Mouse (Mus musculus): ENCODE data around the gene Arhgap18.

The Arhgap18 gene

GRCm38 (mm10) chr10:26780581-26780980 is 27.4 kb downstream of the Arhgap18 start:
- DNase-seq, result no peak

DNA sequence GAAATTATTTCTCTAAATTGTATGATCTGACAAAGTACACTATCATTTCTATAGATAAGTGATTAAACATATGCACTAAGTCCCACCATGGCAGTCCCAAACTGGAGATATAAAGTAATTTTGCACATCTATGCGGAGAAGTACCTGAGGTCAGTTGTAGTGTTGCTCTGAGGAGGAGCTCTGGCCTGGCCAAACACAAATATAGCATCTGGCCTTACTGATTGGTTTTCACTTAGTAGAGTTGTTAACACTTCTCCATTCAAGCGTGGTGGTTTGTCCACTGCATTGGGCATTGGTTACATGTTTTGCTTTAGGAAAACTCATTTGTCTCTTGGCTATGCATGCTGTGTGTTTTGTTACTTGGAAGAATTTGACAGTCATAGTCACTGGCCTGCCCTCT is 36.5 kb downstream of the Arhgap18 start:
- no peak for DNase-seq

GRCm38 (mm10) chr10:26791810-26792209 is 38.6 kb downstream of the Arhgap18 start:
- no peak for DNase-seq

DNA sequence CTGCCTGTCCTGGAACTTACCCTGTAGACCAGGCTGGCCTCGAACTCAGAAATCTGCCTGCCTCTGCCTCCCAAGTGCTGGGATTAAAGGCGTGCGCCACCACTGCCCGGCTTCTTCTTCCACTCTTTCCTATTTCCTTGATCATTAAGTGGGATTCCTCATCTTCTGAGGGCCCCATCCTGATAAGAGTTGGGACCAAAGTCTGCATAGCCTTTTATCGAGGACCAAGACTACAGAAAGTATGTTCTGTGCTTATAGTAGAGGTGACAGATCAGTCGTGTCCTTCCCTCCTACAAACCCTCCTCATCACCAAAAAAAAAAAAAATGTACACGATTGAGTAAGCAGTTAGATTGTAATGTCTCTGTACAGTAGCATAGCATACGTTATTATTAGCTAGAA is 39.8 kb downstream of the Arhgap18 start:
- DNase-seq, result no peak

DNA sequence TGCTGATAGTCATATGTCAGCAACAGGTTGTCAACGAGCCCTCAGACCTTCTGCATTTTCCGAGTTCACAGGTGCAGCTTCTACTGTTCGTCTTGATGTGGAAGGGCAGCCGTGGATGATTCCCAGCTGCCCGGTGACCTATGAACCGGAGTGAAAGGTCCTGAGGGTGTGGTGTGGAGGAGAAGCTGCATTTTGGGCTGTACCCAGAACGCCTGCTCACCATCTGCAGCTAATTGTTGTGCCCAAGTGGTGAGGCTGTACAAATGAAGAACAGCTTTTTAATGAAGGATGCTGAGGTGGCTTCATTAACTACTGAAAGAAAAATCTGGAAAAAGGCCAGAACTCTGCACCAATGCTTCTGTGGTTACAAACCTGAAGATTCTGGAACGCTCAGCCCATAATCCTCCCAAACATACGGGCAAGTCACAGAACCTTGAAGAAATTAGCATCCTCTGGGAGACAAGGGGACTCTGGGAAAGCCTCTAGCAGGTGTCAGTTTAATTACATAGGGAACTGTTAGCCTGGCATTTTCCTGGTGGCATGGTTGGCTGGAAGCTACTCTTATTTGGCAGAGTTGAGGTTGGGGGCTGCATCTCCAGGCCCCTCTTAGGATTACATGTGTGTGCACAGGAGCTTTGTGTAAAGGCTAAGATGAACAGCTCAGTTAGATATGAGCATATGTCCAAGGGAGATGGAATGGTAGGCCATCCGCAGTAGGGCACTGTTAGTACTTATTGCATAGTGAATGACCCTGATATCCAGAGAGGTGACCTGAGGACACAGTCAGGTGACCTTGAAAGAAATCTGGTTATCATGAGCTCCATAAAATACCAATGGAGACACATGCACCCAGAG is 43.4 kb downstream of the Arhgap18 start:
- no peak for DNase-seq

DNA sequence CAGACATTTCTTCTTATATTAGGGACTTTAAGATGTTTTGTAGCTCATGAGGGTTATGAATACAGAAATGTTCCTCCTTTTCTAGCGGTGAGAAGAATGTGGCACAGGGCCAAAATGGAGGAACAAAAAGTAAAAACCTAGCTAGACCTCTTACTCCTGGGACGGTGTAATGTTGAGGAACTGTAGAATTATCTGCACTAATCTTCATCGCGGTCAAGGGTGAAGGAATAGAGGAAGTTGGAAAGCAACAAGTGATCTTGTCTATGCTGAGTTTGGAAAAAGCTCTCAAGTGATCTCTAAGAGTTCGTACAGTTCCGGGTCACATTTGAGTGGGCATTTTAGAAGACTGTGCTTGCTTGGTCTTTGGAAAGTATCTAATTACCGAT is 44.1 kb downstream of the Arhgap18 start:
- DNase-seq, result no peak

GRCm38 (mm10) chr10:26798752-26799411 is 45.7 kb downstream of the Arhgap18 start:
- no peak for DNase-seq

GRCm38 (mm10) chr10:26799562-26800051 is 46.4 kb downstream of the Arhgap18 start:
- peak; percentile 73 to 81 for DNase-seq

DNA sequence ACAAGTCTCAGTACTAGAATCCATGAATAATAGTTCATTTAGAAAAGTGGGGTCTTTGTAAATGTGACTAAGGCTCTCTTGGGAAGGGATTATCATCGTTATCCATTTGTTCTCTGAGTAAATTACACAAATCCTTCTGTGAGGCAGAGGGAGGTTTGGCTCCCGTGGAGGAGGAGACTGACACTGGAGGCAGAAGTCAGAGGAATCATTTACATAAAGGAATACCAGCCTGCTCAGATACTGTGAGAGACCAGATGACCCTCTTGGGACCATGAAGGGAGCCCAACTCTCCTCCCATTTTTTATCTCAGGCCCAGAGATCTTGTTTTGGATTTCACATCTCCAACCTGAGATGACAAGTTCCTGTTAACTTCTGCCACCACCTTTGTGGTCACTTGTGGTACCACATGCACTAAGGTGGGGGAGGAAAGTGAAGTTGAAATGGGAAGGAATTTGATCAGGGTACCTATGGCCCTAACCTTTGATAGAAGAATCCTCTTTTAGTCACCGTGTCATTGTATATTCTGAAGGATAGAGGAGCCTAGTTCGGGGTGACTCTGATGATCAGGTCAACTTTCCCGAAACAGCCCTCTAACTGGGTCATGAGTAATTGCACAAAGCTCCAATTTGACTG is 51.2 kb downstream of the Arhgap18 start:
- DNase-seq, result no peak

GRCm38 (mm10) chr10:26805007-26805406 is 51.8 kb downstream of the Arhgap18 start:
- no peak for DNase-seq

- peak; percentile 21 to 35 for DNase-seq
Measured at GRCm38 (mm10) chr10:26806092-26806491, 52.9 kb downstream of the Arhgap18 start.

GRCm38 (mm10) chr10:26810059-26810458 is 56.8 kb downstream of the Arhgap18 start:
- no peak for DNase-seq

DNA sequence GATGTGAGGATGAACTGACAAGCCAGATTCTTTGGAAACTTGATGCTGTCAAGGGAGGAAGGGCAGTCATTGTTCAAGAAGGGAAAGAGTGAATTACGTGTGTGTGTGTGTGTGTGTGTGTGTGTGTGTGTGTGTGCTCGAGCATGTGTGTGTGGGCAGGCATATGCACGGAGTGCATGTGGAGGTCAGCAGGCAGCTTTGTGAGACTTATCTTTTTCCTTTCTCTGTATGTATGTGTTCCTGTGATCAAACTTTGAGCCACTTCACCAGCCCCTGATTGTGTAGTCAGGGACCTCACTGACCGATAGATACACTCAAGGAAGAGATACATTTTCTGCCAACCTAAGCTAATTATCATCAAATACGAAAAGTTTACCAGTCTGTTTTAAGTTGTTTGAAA is 57.6 kb downstream of the Arhgap18 start:
- no peak for DNase-seq

- DNase-seq, result no peak
Measured at GRCm38 (mm10) chr10:26811342-26811741, 58.1 kb downstream of the Arhgap18 start.

DNA sequence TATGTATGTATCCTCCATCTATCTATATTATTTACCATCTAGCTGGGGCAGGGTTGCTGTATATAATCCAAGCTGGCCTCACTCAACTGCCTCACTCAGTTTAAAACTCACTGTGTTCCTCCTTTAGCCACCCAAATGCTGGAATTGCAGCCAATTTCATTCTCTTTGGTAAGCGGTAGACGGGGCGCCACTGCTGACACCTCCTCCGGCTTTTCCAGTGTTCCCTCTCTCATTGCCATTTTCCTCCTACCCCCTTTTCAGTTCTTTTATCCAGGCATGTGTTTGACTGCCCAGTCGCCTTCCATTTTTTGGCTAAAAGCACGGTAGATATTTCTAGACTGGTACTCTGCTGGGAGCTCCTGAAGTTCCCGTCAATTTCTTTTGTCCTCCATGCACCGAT is 62.4 kb downstream of the Arhgap18 start:
- no peak for DNase-seq

DNA sequence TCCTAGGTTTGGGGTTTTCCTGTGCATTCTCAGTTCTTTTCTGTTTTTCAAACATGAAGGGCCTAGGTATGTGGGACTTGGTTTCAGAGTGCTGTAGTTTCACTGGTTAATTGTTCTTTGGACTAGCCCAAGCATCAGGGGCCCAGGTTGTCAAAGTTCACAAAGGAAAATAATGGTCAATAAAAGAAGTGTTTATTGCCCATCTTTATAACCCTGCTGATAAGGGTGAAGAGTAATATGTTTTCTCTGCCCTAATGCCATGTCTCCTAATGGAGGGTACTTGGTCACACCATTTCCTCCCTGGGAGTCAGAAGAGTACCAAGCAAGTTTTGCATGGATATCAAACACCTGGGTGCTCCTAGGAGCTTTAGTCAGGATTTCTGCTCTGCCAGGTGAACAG is 67.1 kb downstream of the Arhgap18 start:
- DNase-seq, result no peak

DNA sequence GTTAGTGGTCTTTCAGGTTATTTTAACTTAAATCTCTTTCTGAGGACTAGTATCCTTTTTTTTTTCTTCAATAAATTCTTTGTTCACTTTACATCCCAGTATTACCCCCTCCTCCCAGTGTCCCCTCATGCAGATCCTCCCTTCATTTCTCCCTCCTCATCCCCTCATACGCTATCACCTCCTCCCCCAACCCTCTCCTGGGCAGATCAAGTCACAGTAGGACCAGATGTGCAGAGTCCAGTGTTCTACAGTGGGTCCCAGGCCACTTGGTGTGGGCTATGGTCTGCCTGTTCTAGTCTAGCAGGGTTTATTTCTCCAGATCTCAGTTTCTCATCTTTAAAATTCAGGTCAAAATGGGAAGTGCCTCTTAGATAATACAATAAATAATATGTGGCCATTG is 67.7 kb downstream of the Arhgap18 start:
- no peak for DNase-seq

DNA sequence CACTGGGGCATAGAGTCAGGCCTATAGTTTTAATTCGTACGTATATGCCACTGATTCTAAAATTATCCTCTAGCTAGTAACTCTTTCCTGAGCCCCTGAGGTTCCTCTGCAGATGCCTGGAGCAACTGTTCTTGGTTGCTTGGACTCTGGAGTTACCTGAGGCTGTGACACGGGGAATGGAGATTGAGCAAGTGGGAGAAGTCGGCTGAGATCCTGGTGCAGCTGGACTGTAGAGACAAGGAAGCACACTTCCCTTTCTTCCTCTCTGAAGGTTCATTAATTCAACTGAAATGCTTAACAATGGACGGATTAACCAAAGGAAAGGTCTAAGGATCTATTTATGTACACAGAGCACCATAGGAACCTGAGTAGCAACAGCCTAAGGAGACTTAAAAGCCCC is 70.8 kb downstream of the Arhgap18 start:
- no peak for DNase-seq

- no peak for DNase-seq
Measured at GRCm38 (mm10) chr10:26825246-26825889, 72.1 kb downstream of the Arhgap18 start.

- no peak for DNase-seq
Measured at GRCm38 (mm10) chr10:26827315-26827714, 74.1 kb downstream of the Arhgap18 start.

GRCm38 (mm10) chr10:26828412-26829137 is 75.4 kb downstream of the Arhgap18 start:
- DNase-seq, result peak in 1 of 2 experiments; percentile 29

GRCm38 (mm10) chr10:26832068-26832467 is 78.8 kb downstream of the Arhgap18 start:
- no peak for DNase-seq

Measured in lung, postnatal 4 days (tissue).